Mouse (Mus musculus): ENCODE measurements around the gene Uap1l1.
A peak's percentile ranks its signal among the peaks of the same experiment; 100 is the strongest.

DNA sequence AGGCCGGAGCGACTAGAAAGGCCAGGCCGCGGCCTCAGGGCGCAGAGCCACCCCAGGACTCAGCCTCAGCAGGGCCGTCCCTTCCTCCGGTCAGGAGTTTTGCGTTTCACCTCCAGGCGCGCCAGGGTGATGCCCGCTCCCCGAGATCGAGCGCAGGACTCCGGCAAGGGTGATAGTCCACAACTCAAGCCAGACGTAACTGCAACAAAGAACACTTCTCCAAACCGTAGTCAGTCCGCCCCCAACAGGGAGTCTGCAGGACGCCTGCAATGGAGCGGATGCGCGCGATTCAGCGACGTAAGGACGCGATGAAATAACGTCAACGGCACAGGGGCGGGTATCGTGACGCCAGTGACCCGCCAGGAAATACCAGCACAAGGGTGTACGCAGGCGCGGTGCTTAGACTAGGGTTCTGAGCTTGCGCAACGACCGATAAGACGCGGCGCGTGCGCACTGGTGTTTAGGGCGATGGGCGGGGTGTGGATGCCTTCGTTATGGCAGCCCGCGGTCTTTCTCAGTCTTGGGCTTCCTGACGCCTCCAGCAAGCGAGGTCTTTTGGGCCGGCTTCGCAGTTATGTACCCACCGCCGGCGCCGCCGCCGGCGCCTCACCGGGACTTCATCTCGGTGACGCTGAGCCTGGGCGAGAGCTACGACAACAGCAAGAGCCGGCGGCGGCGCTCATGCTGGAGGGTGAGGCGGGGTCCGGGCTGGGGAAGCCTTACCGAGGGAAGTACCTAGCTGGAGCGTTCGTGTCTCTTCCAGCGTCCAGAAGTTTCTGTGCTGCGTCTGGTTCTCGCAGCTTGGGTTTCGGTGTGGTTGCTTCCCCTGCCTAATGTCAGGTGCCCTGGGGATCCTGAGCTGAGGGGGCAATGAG is 33.0 kb downstream of the Uap1l1 start, which contains the start of gene Man1b1:
- no peak for TF ChIP-seq CTCF (IDR thresholded peaks at IDR 0.05; ENCODE audit: control insufficient read depth, insufficient read depth, insufficient replicate concordance, low read depth, low read length)
- peak; percentile 96 for TF ChIP-seq POLR2A (IDR thresholded peaks at IDR 0.05; ENCODE audit: control insufficient read depth, low read depth, low read length)

All from testis, adult 2 months (tissue).